Mouse (Mus musculus) cortical plate, adult 2 months (tissue): ENCODE measurements around the gene Cd79b.

ENCODE experiments used
- CTCF ChIP-seq: fragments of 200-500 bp; IDR thresholded peaks from 2 replicates; pipeline ENCODE4 v1.5.1; 2011; ENCODE audit warnings: mild to moderate bottlenecking, control low read depth, low read length; ENCODE audit not compliant: insufficient read depth; ENCODE audit errors: extremely low read depth
- POLR2A ChIP-seq: fragments of 200-500 bp; IDR thresholded peaks from 2 replicates; pipeline ENCODE4 v1.6.1; 2011; ENCODE audit warnings: mild to moderate bottlenecking, low read length, control low read depth; ENCODE audit not compliant: insufficient read depth; ENCODE audit errors: extremely low read depth

GRCm38 (mm10) chr11:106306065-106306385, 8.5 kb downstream of the Cd79b start:
- no peak for TF ChIP-seq CTCF
- no peak for TF ChIP-seq POLR2A
